Mouse (Mus musculus): Measurements from ENCODE around the gene Bcas3. TPM values are rescaled to one million over a fixed set of nuclear protein-coding genes. Genes with fewer than 3 reads are reported as not detected.

The Bcas3 gene
- polyA plus RNA-seq, 1 experiment from 2014 or later: 26.5 TPM

DNA sequence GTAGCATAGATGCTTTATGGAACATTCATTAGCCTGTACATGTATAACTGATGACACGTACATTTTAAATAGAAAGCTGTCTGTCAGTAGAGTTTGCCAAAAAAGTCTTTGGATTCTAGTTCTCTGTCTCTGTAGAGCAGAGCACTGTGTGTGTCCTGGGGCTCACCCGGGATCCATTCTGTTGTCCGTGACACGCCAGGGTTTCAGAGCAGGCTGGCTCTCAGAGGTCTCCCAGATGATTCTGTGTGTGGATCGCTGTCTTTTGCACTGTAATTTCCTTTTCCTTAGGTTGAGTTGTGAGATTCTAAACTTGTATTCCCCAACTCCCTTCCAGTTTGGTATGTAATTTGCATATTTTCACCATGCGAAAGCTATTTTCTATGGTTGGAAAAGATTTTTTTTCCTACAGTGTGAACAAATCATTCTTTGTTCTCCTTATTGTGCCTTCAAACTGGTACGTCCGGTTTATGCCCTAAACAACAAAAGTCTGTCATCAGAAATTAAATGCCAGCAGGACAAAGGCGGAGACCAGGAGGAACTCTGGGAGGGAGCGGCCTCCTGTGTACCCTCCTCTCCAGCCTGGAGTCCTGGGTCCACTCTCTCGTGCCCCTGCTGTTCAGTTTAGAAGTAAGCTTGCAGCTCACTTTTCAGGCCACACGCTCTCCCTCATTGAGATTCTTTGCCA lies 39.4 kb downstream of the Bcas3 start:
- Histone ChIP-seq H3K9me3 (replicated peaks) (no peaks in the 10 kb centered on the region), H3K27me3 (ENCODE audit: low read depth, poor library complexity, severe bottlenecking) (no peaks in the 10 kb centered on the region), H3K36me3 (no peaks in the 10 kb centered on the region), H3K27ac (no peak overlapping the region), H3K4me3 (no peak overlapping the region), H3K4me1 (peaks cover 20% of the 10 kb centered on the region)
- WGBS: 70% methylated on average over 12 of the region's 12 CpGs
- no peak for DNase-seq (ENCODE audit: low spot score)

DNA sequence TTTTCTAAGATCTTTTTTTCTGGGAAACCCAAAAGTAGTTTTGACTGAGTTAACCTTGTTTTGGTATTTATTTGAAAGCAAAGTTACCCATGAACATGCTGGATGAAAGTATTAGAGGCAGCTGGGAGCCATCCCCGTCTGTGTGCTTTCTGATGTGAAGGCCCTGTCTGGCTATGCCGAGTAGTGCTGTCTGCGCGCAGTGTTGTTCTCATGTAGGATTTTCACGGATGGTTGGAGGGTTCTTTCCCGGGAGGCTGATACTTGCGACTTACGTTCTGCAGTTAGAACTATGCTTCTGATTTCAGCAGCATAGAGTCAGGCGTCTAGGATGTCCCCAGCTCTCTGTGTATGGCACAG lies 39.9 kb downstream of the Bcas3 start:
- H3K27me3 ChIP-seq (ENCODE audit: low read depth, poor library complexity, severe bottlenecking): no peaks in the 10 kb centered on the region
- no peak overlapping the region for H3K4me3 ChIP-seq
- DNase-seq (ENCODE audit: low spot score): peak; percentile 34
- H3K4me1 ChIP-seq: peaks cover 20% of the 10 kb centered on the region
- no peaks in the 10 kb centered on the region for H3K36me3 ChIP-seq
- peak overlapping the region; percentile 46; the same call in 1 of the 2 replicates for H3K27ac ChIP-seq
- no peaks in the 10 kb centered on the region for H3K9me3 ChIP-seq (replicated peaks)
- WGBS: 74% methylated on average over 9 of the region's 9 CpGs

DNA sequence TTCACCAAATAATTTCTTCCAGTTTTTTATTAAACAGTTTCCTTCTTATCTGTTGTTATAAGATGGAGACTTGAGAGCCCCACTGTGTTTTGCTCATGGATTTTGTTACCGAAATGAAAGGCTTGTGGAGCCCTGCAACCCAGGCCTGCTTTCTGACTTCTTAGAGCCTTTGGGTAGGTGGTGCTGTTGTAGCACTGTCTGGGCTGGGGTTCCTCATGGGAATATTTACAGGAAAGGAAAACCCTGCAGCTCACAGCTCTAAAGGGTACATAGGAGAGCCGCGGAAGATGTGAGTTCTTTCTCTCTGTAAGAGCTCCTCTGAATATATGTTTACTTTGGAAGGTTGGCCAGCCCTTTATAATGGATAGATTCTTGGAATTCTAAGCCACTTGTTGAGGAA lies 41.0 kb downstream of the Bcas3 start:
- H3K4me3 ChIP-seq: no peak overlapping the region
- no peak overlapping the region for H3K27ac ChIP-seq
- no peaks in the 10 kb centered on the region for H3K36me3 ChIP-seq
- H3K27me3 ChIP-seq (ENCODE audit: low read depth, poor library complexity, severe bottlenecking): no peaks in the 10 kb centered on the region
- WGBS: 76% methylated on average over 3 of the region's 3 CpGs
- no peak for DNase-seq (ENCODE audit: low spot score)
- no peaks in the 10 kb centered on the region for H3K9me3 ChIP-seq (replicated peaks)
- H3K4me1 ChIP-seq: peaks cover 20% of the 10 kb centered on the region

DNA sequence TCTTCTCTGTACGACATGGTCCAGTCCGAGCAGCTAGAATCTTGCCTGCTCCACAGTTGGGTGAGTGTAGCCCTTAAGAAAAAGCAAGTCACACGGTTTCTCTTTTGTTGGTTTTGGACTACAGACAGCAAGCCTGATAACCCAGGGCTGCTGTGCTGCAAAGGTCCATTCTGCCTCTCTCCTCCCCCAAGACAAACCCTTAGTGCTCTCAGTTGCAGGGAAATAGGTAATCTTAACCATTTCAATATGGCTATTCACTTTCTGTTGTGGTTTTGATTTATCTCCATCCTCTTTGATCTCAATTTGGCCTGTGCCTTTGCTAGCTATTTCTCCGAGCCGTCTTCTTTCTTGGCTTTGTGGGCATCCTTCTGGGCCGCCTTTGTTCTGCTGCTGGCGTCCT lies 42.4 kb downstream of the Bcas3 start:
- no peak for DNase-seq (ENCODE audit: low spot score)
- Histone ChIP-seq H3K36me3 (no peaks in the 10 kb centered on the region), H3K4me3 (no peak overlapping the region), H3K4me1 (peaks cover 20% of the 10 kb centered on the region), H3K27ac (peak overlapping the region; percentile 67), H3K27me3 (ENCODE audit: low read depth, poor library complexity, severe bottlenecking) (no peaks in the 10 kb centered on the region), H3K9me3 (replicated peaks) (no peaks in the 10 kb centered on the region)
- WGBS: 43% methylated on average over 7 of the region's 7 CpGs

DNA sequence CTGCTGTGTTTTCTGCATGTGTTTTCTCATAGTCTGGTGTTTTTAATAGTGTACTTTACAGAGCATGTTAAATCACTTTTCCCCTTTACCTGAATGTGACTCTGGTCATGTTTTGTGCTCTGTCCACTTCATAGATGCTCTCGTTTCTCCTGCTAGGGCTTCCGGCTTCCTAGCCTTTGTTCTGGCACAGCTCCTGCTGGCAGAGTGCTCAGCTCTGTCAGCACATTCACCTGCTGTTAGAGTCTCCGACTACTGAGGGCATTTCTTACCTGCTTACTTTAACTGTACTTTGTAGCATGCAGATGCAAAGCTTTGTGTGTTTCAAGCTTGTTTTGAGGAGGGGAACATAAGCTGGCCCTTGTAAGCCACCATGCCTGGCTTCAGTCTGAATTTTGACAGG lies 53.6 kb downstream of the Bcas3 start:
- Histone ChIP-seq H3K27me3 (ENCODE audit: low read depth, poor library complexity, severe bottlenecking) (no peaks in the 10 kb centered on the region), H3K36me3 (no peaks in the 10 kb centered on the region), H3K9me3 (replicated peaks) (no peaks in the 10 kb centered on the region), H3K4me3 (no peak overlapping the region), H3K27ac (no peak overlapping the region), H3K4me1 (peaks cover 13% of the 10 kb centered on the region)
- DNase-seq (ENCODE audit: low spot score): no peak
- 82% methylated on average over 3 of the region's 3 CpGs for WGBS

DNA sequence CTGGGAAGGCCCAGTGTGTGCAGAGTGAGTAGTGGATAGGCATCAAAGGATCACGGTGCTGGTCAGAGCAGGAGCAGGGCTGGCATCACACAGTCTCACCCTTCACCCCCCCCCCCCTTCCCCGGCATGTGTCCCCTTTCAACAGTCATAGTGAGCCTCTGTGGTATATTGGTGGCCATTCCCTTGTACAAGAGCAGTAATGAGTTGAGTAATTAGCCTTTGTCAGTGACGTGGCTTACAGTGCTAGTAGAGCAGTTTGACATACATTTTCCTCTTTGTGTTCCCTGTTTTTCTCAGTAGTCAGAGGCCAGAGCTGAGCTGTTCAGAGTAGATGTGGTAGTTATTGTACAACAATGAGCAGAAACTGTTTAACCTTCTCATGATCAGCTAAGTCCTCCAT lies 54.7 kb downstream of the Bcas3 start:
- DNase-seq (ENCODE audit: low spot score): no peak
- Histone ChIP-seq H3K27ac (no peak overlapping the region), H3K4me1 (peaks cover 8% of the 10 kb centered on the region), H3K27me3 (ENCODE audit: low read depth, poor library complexity, severe bottlenecking) (no peaks in the 10 kb centered on the region), H3K36me3 (no peaks in the 10 kb centered on the region), H3K9me3 (replicated peaks) (no peaks in the 10 kb centered on the region), H3K4me3 (no peak overlapping the region)
- 68% methylated on average over 3 of the region's 3 CpGs for WGBS

DNA sequence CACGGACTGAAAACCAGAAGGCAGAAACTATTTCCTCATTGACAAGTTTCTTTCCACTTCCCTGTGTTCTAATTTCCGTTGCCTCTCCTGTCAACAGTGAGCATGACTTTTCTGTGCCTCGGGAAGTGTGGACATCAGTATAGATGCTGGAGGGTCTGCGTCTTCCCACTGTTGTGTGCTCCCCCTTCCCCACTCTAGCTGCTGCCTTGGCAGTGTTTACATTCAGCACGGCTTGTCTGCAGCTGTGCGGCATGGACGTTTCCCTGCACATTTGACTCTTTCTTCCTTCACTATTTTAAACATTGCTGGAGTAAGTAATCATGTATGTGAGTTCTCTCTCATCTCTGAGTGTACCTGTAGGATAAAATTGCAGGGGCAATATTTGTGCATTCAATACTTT lies 59.4 kb downstream of the Bcas3 start:
- Histone ChIP-seq H3K9me3 (replicated peaks) (no peaks in the 10 kb centered on the region), H3K4me1 (0 out of 2 replicates have a peak, but pooled peaks cover 3% of the 10 kb centered on the region), H3K27me3 (ENCODE audit: low read depth, poor library complexity, severe bottlenecking) (no peaks in the 10 kb centered on the region), H3K36me3 (no peaks in the 10 kb centered on the region), H3K27ac (no peak overlapping the region), H3K4me3 (no peak overlapping the region)
- no peak for DNase-seq (ENCODE audit: low spot score)
- WGBS: 60% methylated on average over 7 of the region's 7 CpGs

DNA sequence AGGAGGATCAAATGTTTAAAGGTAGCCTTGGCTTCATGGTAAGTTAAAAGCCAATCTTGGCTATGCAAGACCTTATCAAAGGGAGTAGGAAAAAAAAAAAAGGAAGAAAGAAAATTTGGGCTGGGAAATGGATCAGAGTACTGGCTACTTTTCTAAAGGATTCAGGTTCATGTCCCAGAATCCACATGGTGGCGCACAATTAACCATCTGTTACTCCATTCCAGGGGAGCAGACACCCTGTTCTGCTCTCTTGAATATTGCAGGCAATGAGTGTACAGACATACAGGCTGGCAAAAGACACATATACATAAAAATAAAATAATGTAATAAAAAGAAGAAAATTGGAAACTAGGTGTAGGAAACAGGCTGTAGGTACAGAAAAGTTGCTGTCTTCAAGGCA lies 61.5 kb downstream of the Bcas3 start:
- H3K9me3 ChIP-seq (replicated peaks): no peaks in the 10 kb centered on the region
- H3K27ac ChIP-seq: no peak overlapping the region
- H3K27me3 ChIP-seq (ENCODE audit: low read depth, poor library complexity, severe bottlenecking): no peaks in the 10 kb centered on the region
- H3K4me1 ChIP-seq: no peaks in the 10 kb centered on the region
- H3K36me3 ChIP-seq: no peaks in the 10 kb centered on the region
- no peak overlapping the region for H3K4me3 ChIP-seq
- 94% methylated on average over 1 of the region's 1 CpGs for WGBS
- no peak for DNase-seq (ENCODE audit: low spot score)

DNA sequence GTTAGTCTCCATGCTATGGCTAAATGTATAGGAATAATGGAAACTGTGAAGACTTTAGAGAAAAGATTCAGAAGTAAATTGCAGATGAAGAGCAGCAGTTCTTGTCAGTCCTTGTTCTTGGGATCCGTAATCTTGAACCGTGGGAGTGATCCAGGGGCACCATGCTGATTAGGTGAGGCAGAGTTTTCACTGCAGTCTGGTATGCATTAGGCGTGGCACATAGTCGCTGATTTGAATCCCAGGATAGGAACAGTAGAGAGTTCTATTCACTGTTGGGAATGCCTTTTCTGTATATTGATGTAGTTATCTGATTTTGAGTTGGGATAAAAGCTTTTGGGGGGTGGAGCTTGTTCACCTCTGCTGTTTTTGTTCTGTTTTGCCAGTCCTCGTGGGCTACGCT lies 74.4 kb downstream of the Bcas3 start:
- Histone ChIP-seq H3K4me1 (peaks cover 49% of the 10 kb centered on the region), H3K9me3 (replicated peaks) (no peaks in the 10 kb centered on the region), H3K27ac (no peak overlapping the region), H3K36me3 (no peaks in the 10 kb centered on the region), H3K27me3 (ENCODE audit: low read depth, poor library complexity, severe bottlenecking) (no peaks in the 10 kb centered on the region), H3K4me3 (no peak overlapping the region)
- WGBS: 77% methylated on average over 6 of the region's 6 CpGs
- DNase-seq (ENCODE audit: low spot score): no peak

DNA sequence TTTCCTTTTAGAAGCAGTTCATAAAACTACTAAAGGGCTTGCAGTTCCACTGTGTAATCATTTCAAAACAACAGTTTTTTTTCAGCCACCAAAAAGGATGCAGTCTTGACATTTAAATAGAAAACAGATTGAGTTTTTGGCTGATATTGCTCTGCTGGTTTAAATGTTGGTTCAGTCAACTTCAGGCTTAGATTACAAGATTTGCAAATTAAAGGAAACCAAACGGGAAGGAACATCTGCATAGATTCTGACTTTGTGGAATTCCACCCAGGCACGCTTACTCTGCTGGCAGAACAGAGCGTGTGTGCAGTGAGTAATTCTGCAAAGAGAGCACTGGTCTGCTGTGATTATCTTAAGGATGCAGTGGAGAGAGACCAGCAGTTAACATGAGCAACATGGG lies 75.3 kb downstream of the Bcas3 start:
- no peaks in the 10 kb centered on the region for H3K9me3 ChIP-seq (replicated peaks)
- no peaks in the 10 kb centered on the region for H3K27me3 ChIP-seq (ENCODE audit: low read depth, poor library complexity, severe bottlenecking)
- WGBS: 34% methylated on average over 3 of the region's 3 CpGs
- H3K36me3 ChIP-seq: no peaks in the 10 kb centered on the region
- H3K4me1 ChIP-seq: peaks cover 55% of the 10 kb centered on the region
- no peak overlapping the region for H3K27ac ChIP-seq
- H3K4me3 ChIP-seq: no peak overlapping the region
- DNase-seq (ENCODE audit: low spot score): no peak

DNA sequence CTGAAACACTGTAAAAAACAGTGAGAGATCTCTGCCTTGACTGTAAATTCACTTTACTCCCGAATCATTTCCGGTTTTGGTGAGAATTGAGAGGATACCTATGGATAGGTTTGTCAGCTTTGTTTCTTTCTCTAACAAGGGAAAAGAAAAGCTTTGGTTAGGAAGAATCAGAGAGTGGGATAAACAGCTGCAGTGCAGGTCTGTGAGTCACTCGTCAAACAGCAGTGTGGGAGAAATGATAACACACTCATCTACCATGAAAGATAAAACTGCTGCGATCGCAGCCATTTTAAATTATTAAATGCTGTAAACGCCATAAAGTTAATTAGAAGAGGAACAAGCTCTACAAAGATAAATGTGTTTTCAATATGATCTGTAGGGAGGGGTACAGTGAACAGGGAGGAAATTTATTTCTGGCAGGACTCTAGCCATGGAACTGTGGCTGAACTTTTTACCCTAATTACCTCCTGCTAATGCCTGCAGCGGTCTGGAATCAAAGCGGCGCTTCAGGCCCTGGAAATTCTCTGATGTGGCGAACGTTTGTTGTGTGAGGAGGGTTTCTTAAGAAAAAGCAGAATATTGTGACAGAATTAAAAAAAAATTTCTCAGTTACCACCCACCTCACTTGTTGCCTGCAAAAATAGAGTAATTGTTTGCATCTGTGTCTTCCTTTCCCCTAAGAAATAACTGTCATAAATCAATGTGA lies 77.9 kb downstream of the Bcas3 start:
- Histone ChIP-seq H3K4me3 (no peak overlapping the region), H3K27ac (peak overlapping the region; percentile 76), H3K4me1 (peaks cover 55% of the 10 kb centered on the region), H3K27me3 (ENCODE audit: low read depth, poor library complexity, severe bottlenecking) (no peaks in the 10 kb centered on the region), H3K9me3 (replicated peaks) (no peaks in the 10 kb centered on the region), H3K36me3 (no peaks in the 10 kb centered on the region)
- WGBS: 29% methylated on average over 11 of the region's 11 CpGs
- DNase-seq (ENCODE audit: low spot score): peak; percentile 52

DNA sequence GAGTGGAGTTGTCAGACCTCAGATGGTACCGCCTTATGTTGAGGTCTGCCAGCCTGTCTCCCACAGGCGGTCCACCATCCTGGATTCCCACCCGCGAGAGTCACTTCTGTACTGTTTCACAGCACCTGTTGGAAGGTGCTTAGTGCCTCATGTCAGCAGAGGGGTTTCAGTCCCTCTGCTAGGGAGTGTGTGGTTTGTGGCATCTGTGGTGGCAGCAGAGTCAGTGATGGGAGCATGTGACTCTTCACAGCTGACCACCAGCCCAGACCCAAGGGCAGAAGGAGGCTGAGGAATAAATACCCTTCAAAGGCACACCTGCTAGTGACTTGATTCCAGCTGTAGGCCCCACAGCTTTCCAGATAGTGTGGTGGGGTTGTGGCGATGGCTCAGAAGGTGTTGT lies 94.4 kb downstream of the Bcas3 start:
- Histone ChIP-seq H3K27ac (no peak overlapping the region), H3K27me3 (ENCODE audit: low read depth, poor library complexity, severe bottlenecking) (no peaks in the 10 kb centered on the region), H3K9me3 (replicated peaks) (no peaks in the 10 kb centered on the region), H3K4me3 (no peak overlapping the region), H3K4me1 (no peaks in the 10 kb centered on the region), H3K36me3 (no peaks in the 10 kb centered on the region)
- 91% methylated on average over 5 of the region's 5 CpGs for WGBS
- no peak for DNase-seq (ENCODE audit: low spot score)

DNA sequence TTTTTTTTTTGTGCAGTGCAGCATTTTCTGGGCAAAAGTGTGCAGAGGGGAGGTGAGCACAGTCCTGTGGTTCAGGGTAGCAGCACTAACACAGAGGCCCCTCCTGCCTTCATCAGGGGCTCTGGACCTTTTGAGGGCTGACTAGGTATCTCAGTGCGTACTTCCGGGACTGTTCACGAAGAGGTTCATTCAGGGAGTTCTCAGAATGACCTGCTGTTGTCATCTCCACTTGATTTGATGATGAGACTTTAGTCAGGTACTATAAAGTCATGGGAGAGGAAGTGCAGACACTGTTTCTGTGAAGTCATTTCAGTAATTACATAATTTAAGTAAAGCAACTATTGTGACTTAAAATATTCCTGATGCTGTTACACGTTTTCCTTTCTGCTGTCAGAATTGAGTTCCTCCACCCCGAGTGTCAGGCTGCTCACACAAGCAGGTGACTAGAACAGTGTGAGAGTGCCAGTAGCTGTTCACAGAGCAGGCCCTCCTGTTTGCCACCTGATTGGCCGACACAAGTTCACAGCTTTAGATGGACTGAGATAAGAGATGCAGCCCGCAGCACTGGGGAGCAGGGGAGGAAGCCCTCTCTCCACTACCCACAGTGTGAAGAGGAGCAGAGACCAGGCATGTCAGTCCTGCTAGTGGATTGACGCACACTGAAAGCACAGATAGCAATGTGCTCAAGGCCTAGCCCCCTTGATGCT lies 100.8 kb downstream of the Bcas3 start:
- peaks cover 6% of the 10 kb centered on the region; the same call in 1 of the 2 replicates for H3K4me1 ChIP-seq
- no peaks in the 10 kb centered on the region for H3K27me3 ChIP-seq (ENCODE audit: low read depth, poor library complexity, severe bottlenecking)
- WGBS: 67% methylated on average over 8 of the region's 8 CpGs
- no peaks in the 10 kb centered on the region for H3K36me3 ChIP-seq
- DNase-seq (ENCODE audit: low spot score): no peak
- no peak overlapping the region for H3K4me3 ChIP-seq
- no peaks in the 10 kb centered on the region for H3K9me3 ChIP-seq (replicated peaks)
- H3K27ac ChIP-seq: no peak overlapping the region

Data from limb, embryonic 10.5 days (tissue).